7 mouse cellular contexts compared by ENCODE assay signal in the genomic region with DNA sequence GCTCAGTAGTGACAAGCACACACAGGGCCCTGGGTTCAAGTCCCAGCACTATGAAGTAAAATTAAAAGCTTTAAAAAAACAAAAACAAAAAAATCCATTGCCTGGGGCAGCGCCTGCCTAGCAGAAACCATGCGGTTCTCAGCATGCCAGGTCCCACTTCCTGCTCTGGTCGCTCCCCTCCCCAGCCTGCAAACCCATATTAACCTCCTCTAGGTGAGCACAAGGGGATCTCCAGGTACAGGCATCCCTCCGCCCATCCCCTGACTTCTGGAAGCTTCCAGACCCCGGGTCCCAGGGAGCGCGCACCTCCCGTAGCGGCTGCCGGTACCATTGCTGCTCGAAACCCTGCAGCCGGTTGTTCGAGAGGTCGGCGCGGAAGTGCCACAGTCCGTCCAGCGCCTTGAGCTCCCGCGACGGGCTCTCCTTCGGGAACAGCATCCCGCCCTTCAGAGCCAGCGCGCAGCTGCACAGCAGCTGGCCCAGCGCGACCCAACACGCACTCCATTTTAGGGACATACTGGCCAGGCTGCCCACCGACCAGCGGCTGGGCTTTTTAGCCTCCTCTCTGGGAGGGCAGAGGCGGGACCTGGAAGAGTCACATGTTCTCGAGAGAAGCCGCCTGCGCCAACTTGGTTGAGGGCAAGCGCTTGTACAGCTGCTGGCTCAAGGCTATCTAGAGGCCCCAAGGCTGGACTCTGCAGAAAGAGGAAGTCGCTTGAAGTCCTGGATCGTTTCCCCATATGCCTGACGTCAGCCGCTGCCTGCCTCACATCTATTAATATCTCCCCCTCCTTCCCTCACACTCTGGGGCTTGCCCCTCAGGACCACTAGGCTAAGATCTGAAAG. TPM values are rescaled to one million over a fixed set of nuclear protein-coding genes. Genes with fewer than 3 reads are reported as not detected.
DNase-seq lines count a peak whose midpoint lies in the region; ATAC-seq and TF ChIP-seq lines count a peak whose summit lies in the region.

A gene (minus strand): TSS at position 749 of the 846 bp plus-strand sequence.

- DNase-seq in adrenal gland, postnatal 25 days = peak; percentile 86
- DNase-seq in heart, adult 18-20 months = peak; percentile 91 to 94
- DNase-seq in kidney, adult 2 months = peak; percentile 88
- peak; percentile 87 for DNase-seq in limb, embryonic 11.5 days (ENCODE audit: low spot score)

- peak; percentile 25 for TF ChIP-seq POLR2A in kidney, adult 2 months (IDR thresholded peaks at IDR 0.05; ENCODE audit: low read depth, low read length)
- TF ChIP-seq POLR2A in small intestine, adult 2 months (IDR thresholded peaks at IDR 0.05; ENCODE audit: low read depth, low read length) = peak; percentile 36; the same call in 1 of the 2 replicates

- no peaks in the 10 kb centered on the region; the same call in none of the 2 replicates for H3K9me3 ChIP-seq in embryonic facial prominence, embryonic 13.5 days
- H3K9me3 ChIP-seq in limb, embryonic 11.5 days (ENCODE audit: control insufficient read depth, low read length) = no peaks in the 10 kb centered on the region
- peaks cover 13% of the 10 kb centered on the region for H3K9me3 ChIP-seq in midbrain, embryonic 13.5 days

- peak; percentile 65 for ATAC-seq in embryonic facial prominence, embryonic 13.5 days (ENCODE audit: insufficient number of reproducible peaks, insufficient read depth, low FRiP score, low TSS enrichment, low read depth)
- ATAC-seq in limb, embryonic 11.5 days (ENCODE audit: insufficient number of reproducible peaks, low FRiP score, low TSS enrichment, low read depth) = peak; percentile 77
- ATAC-seq in midbrain, embryonic 13.5 days = peak; percentile 82

- 1% methylated on average over 39 of the region's 39 CpGs for WGBS in embryonic facial prominence, embryonic 13.5 days
- WGBS in kidney, adult 2 months = under 1% methylated on average over 39 of the region's 39 CpGs
- WGBS in limb, embryonic 11.5 days = under 1% methylated on average over 39 of the region's 39 CpGs
- WGBS in midbrain, embryonic 13.5 days = 2% methylated on average over 39 of the region's 39 CpGs
- under 1% methylated on average over 39 of the region's 39 CpGs for WGBS in small intestine, adult 2 months

- peak within 1 kb of the TSS; percentile 82 for H3K9ac ChIP-seq in embryonic facial prominence, embryonic 13.5 days
- peak within 1 kb of the TSS; percentile 77 for H3K9ac ChIP-seq in limb, embryonic 11.5 days (ENCODE audit: low read length)
- peak within 1 kb of the TSS; percentile 75 for H3K9ac ChIP-seq in midbrain, embryonic 13.5 days (replicated peaks)

- peak within 1 kb of the TSS; percentile 67 for H3K4me3 ChIP-seq in embryonic facial prominence, embryonic 13.5 days
- H3K4me3 ChIP-seq in kidney, adult 2 months (ENCODE audit: insufficient read depth, low read depth, low read length) = peak within 1 kb of the TSS; percentile 71
- H3K4me3 ChIP-seq in limb, embryonic 11.5 days (ENCODE audit: low read depth, low read length) = peak within 1 kb of the TSS; percentile 61
- peak within 1 kb of the TSS; percentile 64 for H3K4me3 ChIP-seq in midbrain, embryonic 13.5 days (replicated peaks)
- peak within 1 kb of the TSS; percentile 90 for H3K4me3 ChIP-seq in small intestine, adult 2 months (ENCODE audit: low read depth, low read length)

- peak within 1 kb of the TSS; percentile 55 for H3K27ac ChIP-seq in embryonic facial prominence, embryonic 13.5 days
- peak within 1 kb of the TSS; percentile 34; the same call in 1 of the 2 replicates for H3K27ac ChIP-seq in kidney, adult 2 months (ENCODE audit: insufficient read depth, low read depth, low read length)
- H3K27ac ChIP-seq in limb, embryonic 11.5 days (replicated peaks; ENCODE audit: low read depth, low read length) = peak within 1 kb of the TSS; percentile 77
- H3K27ac ChIP-seq in midbrain, embryonic 13.5 days = peak within 1 kb of the TSS; percentile 60
- peak within 1 kb of the TSS; percentile 67 for H3K27ac ChIP-seq in small intestine, adult 2 months (ENCODE audit: insufficient read depth, low read depth, low read length)

- H3K4me1 ChIP-seq in embryonic facial prominence, embryonic 13.5 days = peaks cover 16% of the 10 kb centered on the region
- H3K4me1 ChIP-seq in kidney, adult 2 months (ENCODE audit: control insufficient read depth, insufficient read depth, low read length) = 0 out of 2 replicates have a peak, but pooled peaks cover 4% of the 10 kb centered on the region
- H3K4me1 ChIP-seq in limb, embryonic 11.5 days (ENCODE audit: control insufficient read depth, insufficient read depth, low read length) = peaks cover 7% of the 10 kb centered on the region
- H3K4me1 ChIP-seq in midbrain, embryonic 13.5 days (replicated peaks) = peaks cover 20% of the 10 kb centered on the region
- H3K4me1 ChIP-seq in small intestine, adult 2 months (ENCODE audit: control insufficient read depth, insufficient read depth, insufficient read length, low read length) = peaks cover 8% of the 10 kb centered on the region

- peak within 1 kb of the TSS; percentile 82 for H3K4me2 ChIP-seq in embryonic facial prominence, embryonic 13.5 days
- peak within 1 kb of the TSS; percentile 70 for H3K4me2 ChIP-seq in limb, embryonic 11.5 days (ENCODE audit: low read depth, severe bottlenecking)
- peak within 1 kb of the TSS; percentile 81 for H3K4me2 ChIP-seq in midbrain, embryonic 13.5 days (replicated peaks)

- H3K27me3 ChIP-seq in embryonic facial prominence, embryonic 13.5 days = no peaks in the 10 kb centered on the region
- H3K27me3 ChIP-seq in kidney, adult 2 months (replicated peaks; ENCODE audit: control insufficient read depth, insufficient read depth, low read length) = no peaks in the 10 kb centered on the region
- H3K27me3 ChIP-seq in limb, embryonic 11.5 days (ENCODE audit: control insufficient read depth, insufficient read depth, low read length) = no peaks in the 10 kb centered on the region
- no peaks in the 10 kb centered on the region for H3K27me3 ChIP-seq in midbrain, embryonic 13.5 days
- no peaks in the 10 kb centered on the region for H3K27me3 ChIP-seq in small intestine, adult 2 months (ENCODE audit: control insufficient read depth, insufficient read depth, low read length)

- TF ChIP-seq CTCF in kidney, adult 2 months (conservative IDR thresholded peaks at IDR 0.05; ENCODE audit: insufficient read depth, insufficient read length, low read depth, low read length) = no peak
- no peak for TF ChIP-seq CTCF in small intestine, adult 2 months (IDR thresholded peaks at IDR 0.05; ENCODE audit: extremely low read depth, insufficient read length, insufficient replicate concordance, low read depth, low read length)

- H3K36me3 ChIP-seq in embryonic facial prominence, embryonic 13.5 days = no peaks in the 10 kb centered on the region; the same call in 1 of the 2 replicates
- H3K36me3 ChIP-seq in kidney, adult 2 months (ENCODE audit: control insufficient read depth, insufficient read depth, low read length) = no peaks in the 10 kb centered on the region
- no peaks in the 10 kb centered on the region; the same call in 1 of the 2 replicates for H3K36me3 ChIP-seq in limb, embryonic 11.5 days (ENCODE audit: control insufficient read depth, insufficient read depth, low read length)
- H3K36me3 ChIP-seq in midbrain, embryonic 13.5 days = no peaks in the 10 kb centered on the region
- H3K36me3 ChIP-seq in small intestine, adult 2 months (ENCODE audit: control insufficient read depth, insufficient read depth, low read length) = no peaks in the 10 kb centered on the region; the same call in none of the 2 replicates

RNA-seq across cellular contexts. Expression of the gene that starts here (rescaled TPM):
- total RNA-seq in adrenal gland, postnatal 25 days (2021) = 55.0 and 62.3 TPM in 2 replicates
- 38.2 and 43.4 TPM in 2 replicates for polyA plus RNA-seq in embryonic facial prominence, embryonic 13.5 days (2015; fragmentation: Nextera tagmentation; extraction: Ambion mirVana)
- total RNA-seq in heart, adult 18-20 months (2021) = 10 to 100 TPM; 14.1 TPM
- polyA plus RNA-seq in kidney, adult 2 months (2012; rRNA removed) = 26.0 and 26.5 TPM in 2 replicates
- 55.9 and 57.4 TPM in 2 replicates for polyA plus RNA-seq in limb, embryonic 11.5 days (2014; fragmentation: Nextera tagmentation; extraction: Ambion mirVana)
- 21.7 and 23.3 TPM in 2 replicates for polyA plus RNA-seq in midbrain, embryonic 13.5 days (2015; fragmentation: Nextera tagmentation; extraction: Ambion mirVana)
- 11.9 and 13.9 TPM in 2 replicates for polyA plus RNA-seq in small intestine, adult 2 months (2012; rRNA removed)

Comparison
In these comparisons a context has a peak if more than half of its experiments do, and no peak if none do; other contexts are left out.
1. Peak in every context shown above with its lines: DNase-seq, ATAC-seq, H3K4me3 ChIP-seq and H3K27ac ChIP-seq.